Mouse (Mus musculus): ENCODE measurements at regions not wholly inside any gene's neighbourhood (a gene's known extent, or its start where the extent isn't known, plus 50 kb on each side); places are given as distances from the start of the nearest gene placed in this dataset.
"Not testable (repeated sequence)": the region's sequence is repeated elsewhere in the genome, so short reads cannot be mapped to it uniquely, and the experiment has no call there.

- no peak for ATAC-seq (ENCODE audit: low FRiP score, low TSS enrichment)
- H3K4me3 ChIP-seq (replicated peaks; ENCODE audit: low read depth, low read length), result no peak overlapping the region
- DNase-seq, result no peak
Observed at GRCm38 (mm10) chr4:27429210-27429789, 1082.6 kb upstream of the Manea start.

DNA sequence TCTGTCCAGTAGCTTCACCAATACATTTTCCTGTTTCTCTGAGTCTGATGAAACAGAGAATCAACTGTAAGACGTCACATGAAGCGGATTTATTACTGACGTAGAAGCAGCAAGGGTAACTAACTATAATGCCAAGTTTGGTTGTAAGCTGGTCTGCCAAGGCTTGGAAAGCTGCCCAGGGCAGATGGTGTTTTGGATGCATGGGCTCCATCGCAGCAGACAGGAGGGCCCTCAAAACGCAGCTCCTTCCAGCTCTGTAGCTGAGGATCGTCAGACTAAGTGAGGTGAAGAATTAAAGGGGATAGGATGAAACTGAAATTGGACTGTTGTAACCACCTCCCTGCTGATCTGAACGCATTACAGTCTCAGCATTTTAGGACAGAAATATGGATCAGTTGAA lies 1079.2 kb upstream of the Manea start:
- H3K9me3 ChIP-seq (ENCODE audit: control insufficient read depth, low read length), result no peaks in the 10 kb centered on the region
- peak; percentile 38 for DNase-seq
- no peaks in the 10 kb centered on the region for H3K36me3 ChIP-seq (ENCODE audit: control insufficient read depth, insufficient read depth, low read length)
- H3K4me3 ChIP-seq (replicated peaks; ENCODE audit: low read depth, low read length), result no peak overlapping the region
- no peak overlapping the region for H3K9ac ChIP-seq (replicated peaks; ENCODE audit: low read length)
- no peak overlapping the region for H3K27ac ChIP-seq (replicated peaks; ENCODE audit: low read depth, low read length)
- H3K4me1 ChIP-seq (ENCODE audit: control insufficient read depth, insufficient read depth, low read length), result no peaks in the 10 kb centered on the region
- no peak overlapping the region for H3K4me2 ChIP-seq (ENCODE audit: low read length)
- 81% methylated on average over 7 of the region's 7 CpGs for WGBS
- H3K27me3 ChIP-seq (ENCODE audit: control insufficient read depth, insufficient read depth, low read length), result no peaks in the 10 kb centered on the region
- peak; percentile 20; the same call in 1 of the 2 replicates for ATAC-seq (ENCODE audit: low FRiP score, low TSS enrichment)

More at GRCm38 (mm10) chr4:27429210-27429789, 1082.6 kb upstream of the Manea start:
- H3K9ac ChIP-seq (replicated peaks; ENCODE audit: low read length), result no peak overlapping the region
- H3K4me2 ChIP-seq (ENCODE audit: low read length), result no peak overlapping the region
- no peaks in the 10 kb centered on the region for H3K36me3 ChIP-seq (ENCODE audit: control insufficient read depth, insufficient read depth, low read length)
- H3K27ac ChIP-seq (replicated peaks; ENCODE audit: low read depth, low read length), result no peak overlapping the region
- H3K27me3 ChIP-seq (ENCODE audit: control insufficient read depth, insufficient read depth, low read length), result no peaks in the 10 kb centered on the region
- H3K4me1 ChIP-seq (ENCODE audit: control insufficient read depth, insufficient read depth, low read length), result no peaks in the 10 kb centered on the region
- no peaks in the 10 kb centered on the region for H3K9me3 ChIP-seq (ENCODE audit: control insufficient read depth, low read length)
- 66% methylated on average over 5 of the region's 5 CpGs for WGBS

- Histone ChIP-seq H3K9ac (replicated peaks; ENCODE audit: low read length) (no peak overlapping the region), H3K4me3 (replicated peaks; ENCODE audit: low read depth, low read length) (no peak overlapping the region), H3K4me2 (ENCODE audit: low read length) (no peak overlapping the region), H3K27me3 (ENCODE audit: control insufficient read depth, insufficient read depth, low read length) (no peaks in the 10 kb centered on the region), H3K36me3 (ENCODE audit: control insufficient read depth, insufficient read depth, low read length) (no peaks in the 10 kb centered on the region), H3K27ac (replicated peaks; ENCODE audit: low read depth, low read length) (no peak overlapping the region), H3K4me1 (ENCODE audit: control insufficient read depth, insufficient read depth, low read length) (no peaks in the 10 kb centered on the region), H3K9me3 (ENCODE audit: control insufficient read depth, low read length) (no peaks in the 10 kb centered on the region)
- no peak for ATAC-seq (ENCODE audit: low FRiP score, low TSS enrichment)
- no peak for DNase-seq
- WGBS, result 95% methylated on average over 3 of the region's 3 CpGs
Observed at GRCm38 (mm10) chr4:27423846-27424245, 1077.2 kb upstream of the Manea start.

DNA sequence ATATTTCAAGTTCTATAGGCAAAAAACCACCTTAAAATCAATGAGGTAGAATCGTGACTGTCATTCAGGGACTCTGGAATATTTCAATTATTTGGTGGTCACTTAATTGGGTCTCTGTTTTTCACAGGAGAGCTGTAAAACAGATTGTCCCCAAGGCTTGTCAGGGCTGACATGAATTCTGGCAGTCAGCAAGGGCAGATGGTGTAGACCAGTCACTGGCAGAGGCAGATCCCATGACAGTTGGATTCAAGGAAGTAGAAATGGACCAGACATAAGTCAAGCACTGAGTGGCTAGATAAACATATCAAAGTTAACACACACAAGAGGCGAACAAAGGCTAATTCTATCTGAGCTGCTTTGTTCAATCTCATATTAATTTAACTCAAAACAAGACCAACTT lies 1071.8 kb upstream of the Manea start:
- Histone ChIP-seq H3K4me2 (ENCODE audit: low read length) (no peak overlapping the region), H3K4me1 (ENCODE audit: control insufficient read depth, insufficient read depth, low read length) (no peaks in the 10 kb centered on the region), H3K36me3 (ENCODE audit: control insufficient read depth, insufficient read depth, low read length) (no peaks in the 10 kb centered on the region), H3K9me3 (ENCODE audit: control insufficient read depth, low read length) (no peaks in the 10 kb centered on the region), H3K27ac (replicated peaks; ENCODE audit: low read depth, low read length) (no peak overlapping the region), H3K9ac (replicated peaks; ENCODE audit: low read length) (no peak overlapping the region), H3K4me3 (replicated peaks; ENCODE audit: low read depth, low read length) (no peak overlapping the region), H3K27me3 (ENCODE audit: control insufficient read depth, insufficient read depth, low read length) (no peaks in the 10 kb centered on the region)
- DNase-seq (no peak), ATAC-seq (ENCODE audit: low FRiP score, low TSS enrichment) (no peak)
- WGBS, result 79% methylated on average over 2 of the region's 2 CpGs

- H3K9me3 ChIP-seq (ENCODE audit: control insufficient read depth, low read length); H3K4me2 ChIP-seq (ENCODE audit: low read length); DNase-seq; H3K27me3 ChIP-seq (ENCODE audit: control insufficient read depth, insufficient read depth, low read length); H3K9ac ChIP-seq (replicated peaks; ENCODE audit: low read length); H3K4me3 ChIP-seq (replicated peaks; ENCODE audit: low read depth, low read length); H3K36me3 ChIP-seq (ENCODE audit: control insufficient read depth, insufficient read depth, low read length); H3K27ac ChIP-seq (replicated peaks; ENCODE audit: low read depth, low read length); H3K4me1 ChIP-seq (ENCODE audit: control insufficient read depth, insufficient read depth, low read length); ATAC-seq (ENCODE audit: low FRiP score, low TSS enrichment): not testable (repeated sequence)
- WGBS, result 94% methylated on average over 4 of the region's 5 CpGs
Observed at GRCm38 (mm10) chr4:27384941-27385340, 1038.2 kb upstream of the Manea start.

DNA sequence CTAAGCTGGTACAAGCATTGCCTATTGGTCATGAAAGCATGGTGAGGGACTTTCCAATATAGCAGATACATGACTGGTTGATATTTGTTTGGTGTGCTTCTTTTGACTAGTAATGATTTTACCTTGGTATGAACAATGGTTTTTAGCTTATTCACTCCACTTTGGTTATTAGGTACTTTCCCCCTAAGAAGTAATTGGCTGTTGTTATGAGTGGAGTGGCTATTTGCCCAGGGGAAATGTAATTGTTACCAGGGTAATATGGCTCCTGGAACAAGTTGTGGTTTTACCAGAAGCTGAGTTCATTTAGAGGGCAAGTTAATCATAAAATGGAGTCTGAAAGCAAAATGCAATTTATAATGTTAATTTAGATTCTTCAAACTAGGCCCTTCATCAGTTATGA lies 1000.2 kb upstream of the Manea start:
- H3K27me3 ChIP-seq (ENCODE audit: control insufficient read depth, insufficient read depth, low read length), result no peaks in the 10 kb centered on the region
- H3K36me3 ChIP-seq (ENCODE audit: control insufficient read depth, insufficient read depth, low read length), result no peaks in the 10 kb centered on the region
- no peak overlapping the region for H3K9ac ChIP-seq (replicated peaks; ENCODE audit: low read length)
- no peak overlapping the region for H3K4me3 ChIP-seq (replicated peaks; ENCODE audit: low read depth, low read length)
- no peak for DNase-seq
- H3K4me2 ChIP-seq (ENCODE audit: low read length), result no peak overlapping the region
- no peak for ATAC-seq (ENCODE audit: low FRiP score, low TSS enrichment)
- no peak overlapping the region for H3K27ac ChIP-seq (replicated peaks; ENCODE audit: low read depth, low read length)
- H3K9me3 ChIP-seq (ENCODE audit: control insufficient read depth, low read length), result no peaks in the 10 kb centered on the region
- no peaks in the 10 kb centered on the region for H3K4me1 ChIP-seq (ENCODE audit: control insufficient read depth, insufficient read depth, low read length)

GRCm38 (mm10) chr4:27333279-27333678 lies 986.6 kb upstream of the Manea start:
- WGBS, result 95% methylated on average over 3 of the region's 3 CpGs

More at GRCm38 (mm10) chr4:27333279-27333678, 986.6 kb upstream of the Manea start:
- Histone ChIP-seq H3K9me3 (ENCODE audit: control insufficient read depth, low read length) (no peaks in the 10 kb centered on the region), H3K36me3 (ENCODE audit: control insufficient read depth, insufficient read depth, low read length) (no peaks in the 10 kb centered on the region), H3K27me3 (ENCODE audit: control insufficient read depth, insufficient read depth, low read length) (no peaks in the 10 kb centered on the region), H3K4me2 (ENCODE audit: low read length) (no peak overlapping the region), H3K9ac (replicated peaks; ENCODE audit: low read length) (no peak overlapping the region), H3K4me3 (replicated peaks; ENCODE audit: low read depth, low read length) (no peak overlapping the region), H3K27ac (replicated peaks; ENCODE audit: low read depth, low read length) (no peak overlapping the region), H3K4me1 (ENCODE audit: control insufficient read depth, insufficient read depth, low read length) (no peaks in the 10 kb centered on the region)
- no peak for DNase-seq
- no peak for ATAC-seq (ENCODE audit: low FRiP score, low TSS enrichment)
